Comparison of ENCODE assay signal across 31 mouse cellular contexts in the genomic region with DNA sequence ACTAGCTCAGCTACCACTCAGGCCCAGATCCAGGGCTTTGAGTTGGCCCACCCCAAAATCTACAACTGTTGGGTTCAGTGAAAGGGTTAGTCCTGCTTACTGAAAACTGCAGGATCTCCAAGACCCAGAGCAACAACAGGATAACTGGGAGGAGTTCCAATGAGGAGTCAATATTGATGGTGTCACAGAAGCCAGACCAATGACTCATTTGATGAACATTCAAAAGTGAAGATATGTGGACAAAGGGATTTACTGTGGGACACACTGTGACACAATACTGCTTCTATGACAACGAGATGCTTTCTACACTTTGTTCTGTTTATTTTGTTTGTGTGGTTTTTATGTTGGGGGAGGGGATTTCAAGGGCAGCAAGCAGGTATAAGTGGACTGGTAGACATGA. TPM values are rescaled to one million over a fixed set of nuclear protein-coding genes. Genes with fewer than 3 reads are reported as not detected.
DNase-seq lines count a peak whose midpoint lies in the region; ATAC-seq and TF ChIP-seq lines count a peak whose summit lies in the region.
"Had no signal": no experiment of that assay in that cellular context is flagged by ENCODE, and none has a peak within 500 bp of the region (broad histone marks: within the 10 kb centered on the region; RNA-seq: fewer than 3 reads in every experiment).

No protein-coding gene starts in this region.

- no peak for ATAC-seq in liver, embryonic 13.5 days (ENCODE audit: low read depth)
- no peak for ATAC-seq in liver, embryonic 12.5 days
- ATAC-seq: activated CD4-positive, CD25-positive, alpha-beta regulatory T cell, adult 4 months; forebrain, embryonic 13.5 days; forebrain, embryonic 16.5 days; hindbrain, embryonic 16.5 days; intestine, embryonic 15.5 days had no signal

- H3K36me3 ChIP-seq in liver, embryonic 13.5 days = peaks cover 93% of the 10 kb centered on the region
- H3K36me3 ChIP-seq in liver, embryonic 12.5 days = peaks cover 97% of the 10 kb centered on the region
- peaks cover 67% of the 10 kb centered on the region for H3K36me3 ChIP-seq in C2C12 (ENCODE audit: control insufficient read depth, insufficient read depth)

- H3K79me3 ChIP-seq in C2C12 (ENCODE audit: low read depth) = no peaks in the 10 kb centered on the region

- H3K4me3 ChIP-seq in liver, embryonic 13.5 days (replicated peaks) = no peak overlapping the region
- H3K4me3 ChIP-seq in liver, embryonic 12.5 days = no peak overlapping the region
- no peak overlapping the region for H3K4me3 ChIP-seq in C2C12 (ENCODE audit: insufficient read depth, poor library complexity, severe bottlenecking)
- H3K4me3 ChIP-seq: embryonic facial prominence, embryonic 10.5 days; embryonic facial prominence, embryonic 13.5 days; erythroblast, embryonic 14.5 days; forebrain, embryonic 10.5 days; forebrain, embryonic 13.5 days; heart, embryonic 12.5 days; heart, embryonic 15.5 days; hindbrain, embryonic 10.5 days; hindbrain, embryonic 13.5 days; intestine, embryonic 15.5 days had no signal

- H3K9ac ChIP-seq in liver, embryonic 13.5 days = no peak overlapping the region
- no peak overlapping the region for H3K9ac ChIP-seq in liver, embryonic 12.5 days
- H3K9ac ChIP-seq: embryonic facial prominence, embryonic 13.5 days; forebrain, embryonic 13.5 days; heart, embryonic 12.5 days; heart, embryonic 15.5 days; hindbrain, embryonic 13.5 days; intestine, embryonic 15.5 days had no signal

- H3K9me3 ChIP-seq in liver, embryonic 13.5 days (replicated peaks) = no peaks in the 10 kb centered on the region
- H3K9me3 ChIP-seq in liver, embryonic 12.5 days (replicated peaks) = no peaks in the 10 kb centered on the region
- H3K9me3 ChIP-seq: embryonic facial prominence, embryonic 10.5 days; embryonic facial prominence, embryonic 13.5 days; forebrain, embryonic 10.5 days; forebrain, embryonic 13.5 days; G1E; heart, embryonic 12.5 days; heart, embryonic 15.5 days; hindbrain, embryonic 10.5 days; hindbrain, embryonic 13.5 days; intestine, embryonic 15.5 days had no signal

- no peak overlapping the region for H3K4me2 ChIP-seq in liver, embryonic 13.5 days
- no peak overlapping the region for H3K4me2 ChIP-seq in liver, embryonic 12.5 days
- H3K4me2 ChIP-seq: embryonic facial prominence, embryonic 13.5 days; forebrain, embryonic 13.5 days; heart, embryonic 12.5 days; heart, embryonic 15.5 days; hindbrain, embryonic 13.5 days; intestine, embryonic 15.5 days had no signal

- DNase-seq in liver, embryonic 13.5 days = no peak
- DNase-seq in NIH3T3 (ENCODE audit: low read depth) = peak; percentile 67
- DNase-seq in left cerebral cortex, adult 8-10 months (ENCODE audit: low spot score in 2 of 2) = no peak
- no peak for DNase-seq in adrenal gland, postnatal 36 days
- DNase-seq: adrenal gland, postnatal 10 days; cerebellum, adult 11 months; cerebellum, adult 2 months; cerebellum, adult 9-11 months; cerebellum, postnatal 36 days; embryo, embryonic 11 days; gastrocnemius, postnatal 10 days; gastrocnemius, postnatal 36 days; heart, postnatal 10 days; heart, postnatal 36 days had no signal

- no peak for TF ChIP-seq CTCF in C2C12 (IDR thresholded peaks at IDR 0.05; ENCODE audit: control insufficient read depth, insufficient read depth, insufficient read length)

- H3K27ac ChIP-seq in liver, embryonic 13.5 days = peak overlapping the region; percentile 7; the same call in 1 of the 2 replicates
- H3K27ac ChIP-seq in liver, embryonic 12.5 days = no peak overlapping the region
- H3K27ac ChIP-seq: embryonic facial prominence, embryonic 10.5 days; embryonic facial prominence, embryonic 13.5 days; forebrain, embryonic 10.5 days; forebrain, embryonic 13.5 days; heart, embryonic 15.5 days; hindbrain, embryonic 10.5 days; hindbrain, embryonic 13.5 days; intestine, embryonic 15.5 days had no signal

- peaks cover 17% of the 10 kb centered on the region for H3K4me1 ChIP-seq in liver, embryonic 13.5 days (replicated peaks)
- H3K4me1 ChIP-seq in liver, embryonic 12.5 days = peaks cover 17% of the 10 kb centered on the region
- H3K4me1 ChIP-seq: embryonic facial prominence, embryonic 10.5 days; embryonic facial prominence, embryonic 13.5 days; forebrain, embryonic 10.5 days; forebrain, embryonic 13.5 days; heart, embryonic 15.5 days; hindbrain, embryonic 10.5 days; hindbrain, embryonic 13.5 days; intestine, embryonic 15.5 days had no signal

- H3K27me3 ChIP-seq in liver, embryonic 13.5 days = no peaks in the 10 kb centered on the region
- H3K27me3 ChIP-seq in liver, embryonic 12.5 days (replicated peaks) = no peaks in the 10 kb centered on the region
- H3K27me3 ChIP-seq in C2C12 (ENCODE audit: control insufficient read depth, insufficient read depth, insufficient read length) = no peaks in the 10 kb centered on the region
- H3K27me3 ChIP-seq: CH12.LX; embryonic facial prominence, embryonic 13.5 days; forebrain, embryonic 13.5 days; heart, embryonic 12.5 days; heart, embryonic 15.5 days; hindbrain, embryonic 13.5 days; intestine, embryonic 15.5 days had no signal

- WGBS in liver, embryonic 13.5 days (ENCODE audit: insufficient replicate concordance) = 67% methylated on average over 1 of the region's 1 CpGs
- 62% methylated on average over 1 of the region's 1 CpGs for WGBS in liver, embryonic 12.5 days (ENCODE audit: insufficient replicate concordance)

- H3K79me2 ChIP-seq in C2C12 (ENCODE audit: control insufficient read depth, insufficient read depth) = no peaks in the 10 kb centered on the region

- H3ac ChIP-seq in C2C12 (ENCODE audit: control insufficient read depth, insufficient read length, low read depth) = no peak overlapping the region

TF ChIP-seq in C2C12, 6 proteins besides CTCF, POLR2A, EP300 and RAD21:
- TF ChIP-seq MAX (IDR thresholded peaks at IDR 0.05) (no peak), CEBPB (IDR thresholded peaks at IDR 0.05; ENCODE audit: low read depth) (peak; percentile 34), USF1 (IDR thresholded peaks at IDR 0.05; ENCODE audit: low read depth) (no peak), MYOG (IDR thresholded peaks at IDR 0.05; ENCODE audit: control insufficient read depth, extremely low read depth, insufficient read length) (no peak), MYOD1 (IDR thresholded peaks at IDR 0.05; ENCODE audit: control insufficient read depth, insufficient read length, low read depth) (no peak), FOSL1 (IDR thresholded peaks at IDR 0.05; ENCODE audit: insufficient read depth, low read length, poor library complexity, severe bottlenecking) (no peak)
TF ChIP-seq in C2C12: peak in this region for 1.

RNA-seq across cellular contexts. Expression of gene Inpp5e, which starts 9.1 kb away (rescaled TPM):
- polyA plus RNA-seq in liver, embryonic 13.5 days (2015; fragmentation: Nextera tagmentation; extraction: Ambion mirVana) = 6.3 and 7.3 TPM in 2 replicates
- 10.1 and 12.3 TPM in 2 replicates for polyA plus RNA-seq in liver, embryonic 12.5 days (2016; fragmentation: Nextera tagmentation; extraction: Ambion mirVana)
- 8.3 TPM for polyA plus RNA-seq in C2C12 (2012; fragmentation: generic; extraction: Trizol)
- 10 to 100 TPM; 23.8 to 29.1 (median 25.7) TPM for total RNA-seq in left cerebral cortex, adult 8-10 months (2022)
- 10 to 100 TPM; 13.2 to 19.8 TPM for total RNA-seq in adrenal gland, postnatal 36 days (2021)

RNA-seq across cellular contexts. Expression of gene Sec16a, which starts 26.9 kb away (rescaled TPM):
- 6.9 and 8.5 TPM in 2 replicates for polyA plus RNA-seq in liver, embryonic 13.5 days (2015; fragmentation: Nextera tagmentation; extraction: Ambion mirVana)
- polyA plus RNA-seq in liver, embryonic 12.5 days (2016; fragmentation: Nextera tagmentation; extraction: Ambion mirVana) = 13.0 and 14.4 TPM in 2 replicates
- 19.5 TPM for polyA plus RNA-seq in C2C12 (2012; fragmentation: generic; extraction: Trizol)
- 10 to 100 TPM; 41.2 to 50.9 (median 43.0) TPM for total RNA-seq in left cerebral cortex, adult 8-10 months (2022)
- total RNA-seq in adrenal gland, postnatal 36 days (2021) = 10 to 100 TPM; 63.2 to 63.3 TPM

RNA-seq across cellular contexts. Expression of gene Pmpca, which starts 29.0 kb away (rescaled TPM):
- polyA plus RNA-seq in liver, embryonic 13.5 days (2015; fragmentation: Nextera tagmentation; extraction: Ambion mirVana) = 81.5 and 93.2 TPM in 2 replicates
- polyA plus RNA-seq in liver, embryonic 12.5 days (2016; fragmentation: Nextera tagmentation; extraction: Ambion mirVana) = 108 and 110 TPM in 2 replicates
- polyA plus RNA-seq in C2C12 (2012; fragmentation: generic; extraction: Trizol) = 93.8 TPM
- total RNA-seq in left cerebral cortex, adult 8-10 months (2022) = 10 to 100 TPM; 90.0 to 96.3 (median 92.2) TPM
- total RNA-seq in adrenal gland, postnatal 36 days (2021) = 100 to 1,000 TPM; 142 to 145 TPM

RNA-seq across cellular contexts. Expression of gene Entr1, which starts 29.0 kb away (rescaled TPM):
- 47.6 and 52.4 TPM in 2 replicates for polyA plus RNA-seq in liver, embryonic 13.5 days (2015; fragmentation: Nextera tagmentation; extraction: Ambion mirVana)
- polyA plus RNA-seq in liver, embryonic 12.5 days (2016; fragmentation: Nextera tagmentation; extraction: Ambion mirVana) = 74.9 and 76.2 TPM in 2 replicates
- 49.1 TPM for polyA plus RNA-seq in C2C12 (2012; fragmentation: generic; extraction: Trizol)
- total RNA-seq in left cerebral cortex, adult 8-10 months (2022) = 100 to 1,000 TPM; 130 to 136 (median 133) TPM
- 100 to 1,000 TPM in 1 of 2 experiments, 10 to 100 TPM in 1; 97.9 to 102 TPM for total RNA-seq in adrenal gland, postnatal 36 days (2021)

RNA-seq across cellular contexts. Expression of gene Snapc4, which starts 37.7 kb away (rescaled TPM):
- polyA plus RNA-seq in liver, embryonic 13.5 days (2015; fragmentation: Nextera tagmentation; extraction: Ambion mirVana) = 10.5 and 12.6 TPM in 2 replicates
- 20.6 and 24.7 TPM in 2 replicates for polyA plus RNA-seq in liver, embryonic 12.5 days (2016; fragmentation: Nextera tagmentation; extraction: Ambion mirVana)
- polyA plus RNA-seq in C2C12 (2012; fragmentation: generic; extraction: Trizol) = 11.7 TPM
- 10 to 100 TPM; 52.6 to 88.3 (median 75.3) TPM for total RNA-seq in left cerebral cortex, adult 8-10 months (2022)
- total RNA-seq in adrenal gland, postnatal 36 days (2021) = 10 to 100 TPM; 24.7 to 34.4 TPM
